Mouse (Mus musculus) liver, adult 2 months (tissue): ENCODE data around the gene Kcnt2. TPM values are rescaled to one million over a fixed set of nuclear protein-coding genes. Genes with fewer than 3 reads are reported as not detected.

ENCODE experiments used
- DNase-seq: peaks from one replicate; pipeline ENCODE4 v3.0.0-alpha.2; 2011; ENCODE audit warnings: low read depth, low spot score; ENCODE audit errors: extremely low read depth
- H3K27ac ChIP-seq: fragments of 200-500 bp; replicated peaks from 2 replicates; pipeline ENCODE4 v1.5.1; 2012; ENCODE audit warnings: low read depth, mild to moderate bottlenecking, control low read depth, inconsistent platforms, low read length; ENCODE audit not compliant: insufficient read depth
- H3K27me3 ChIP-seq: fragments of 200-500 bp; 2 replicates; pipeline ENCODE4 v1.6.1; 2012; ENCODE audit warnings: mild to moderate bottlenecking, moderate library complexity, low read length, inconsistent platforms; ENCODE audit not compliant: control insufficient read depth, insufficient read depth
- H3K36me3 ChIP-seq: fragments of 200-500 bp; 2 replicates; pipeline ENCODE4 v1.6.1; 2012; ENCODE audit warnings: low read length, inconsistent platforms; ENCODE audit not compliant: control insufficient read depth, insufficient read depth
- H3K4me1 ChIP-seq: fragments of 200-500 bp; 2 replicates; pipeline ENCODE4 v1.6.1; 2011; ENCODE audit warnings: low read length; ENCODE audit not compliant: control insufficient read depth, insufficient read depth
- H3K4me3 ChIP-seq: fragments of 200-500 bp; 2 replicates; pipeline ENCODE4 v1.5.1; 2011; ENCODE audit warnings: low read depth, mild to moderate bottlenecking, control low read depth, low read length, moderate library complexity; ENCODE audit not compliant: insufficient read depth
- H3K79me2 ChIP-seq: fragments of 200-500 bp; 2 replicates; pipeline ENCODE4 v1.6.1; 2012; ENCODE audit warnings: inconsistent platforms, mild to moderate bottlenecking, low read length, moderate library complexity; ENCODE audit not compliant: control insufficient read depth, insufficient read depth
- H3K9ac ChIP-seq: fragments of 200-500 bp; 2 replicates; pipeline ENCODE4 v1.6.1; 2012; ENCODE audit warnings: low read depth, mild to moderate bottlenecking, control low read depth, inconsistent platforms, low read length
- CTCF ChIP-seq: fragments of 200-500 bp; IDR thresholded peaks from 2 replicates; pipeline ENCODE4 v1.5.1; 2011; ENCODE audit warnings: low read depth, low read length, control low read depth
- POLR2A ChIP-seq: fragments of 200-500 bp; IDR thresholded peaks from 2 replicates; pipeline ENCODE4 v1.6.1; 2011; ENCODE audit warnings: low read length, control low read depth; ENCODE audit not compliant: insufficient read depth; ENCODE audit errors: extremely low read depth
- WGBS: fragments of 180-500 bp; shearing (Covaris S2); methylation state at CpG from one replicate; pipeline ENCODE4 v1.1.7; 2018; 5-methylcytosine and 5-hydroxymethylcytosine counted together
- polyA plus RNA-seq: library from polyadenylated mRNA; depleted of rRNA; stranded (reverse); fragments of >200 nt; gene quantifications from 2 replicates; pipeline ENCODE4 v1.2.3, GENCODE M21; 2012
- total RNA-seq: library from RNA; depleted of rRNA; stranded (reverse); fragments of >200 nt; gene quantifications from 2 replicates; pipeline ENCODE4 v1.2.3, GENCODE M21; 2014

Gene Kcnt2
- total and polyA plus RNA-seq, 2 experiments = 0.18 to 0.83 TPM

DNA sequence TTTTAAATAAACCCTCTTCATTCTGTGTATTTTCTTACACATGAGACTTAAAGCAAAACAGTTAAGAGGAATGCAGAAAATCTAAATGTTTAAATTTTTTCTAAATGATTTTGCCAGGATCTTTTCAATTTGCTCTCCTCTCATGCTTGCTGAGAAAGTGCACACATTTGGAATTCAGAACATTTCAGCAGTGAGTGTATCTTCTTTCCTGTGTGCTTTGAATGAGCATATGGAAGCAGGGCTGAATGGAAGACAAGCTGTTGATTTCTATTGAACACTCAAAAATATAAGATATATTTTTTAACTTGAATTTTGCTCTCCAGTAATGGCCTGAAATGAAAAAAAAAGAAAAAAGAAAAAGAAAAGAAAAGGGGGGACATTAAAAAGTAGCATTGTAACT lies 49.5 kb downstream of the Kcnt2 start:
- TF ChIP-seq POLR2A (no peak), CTCF (no peak)
- DNase-seq = no peak
- H3K9ac ChIP-seq = no peak overlapping the region
- H3K4me1 ChIP-seq = no peaks in the 10 kb centered on the region
- H3K79me2 ChIP-seq = no peaks in the 10 kb centered on the region
- H3K27ac ChIP-seq = no peak overlapping the region
- no peak overlapping the region for H3K4me3 ChIP-seq
- no peaks in the 10 kb centered on the region for H3K36me3 ChIP-seq
- H3K27me3 ChIP-seq = no peaks in the 10 kb centered on the region

GRCm38 (mm10) chr1:140304244-140304643 lies 58.3 kb downstream of the Kcnt2 start:
- H3K4me1 ChIP-seq = no peaks in the 10 kb centered on the region
- H3K9ac ChIP-seq = no peak overlapping the region
- no peak for DNase-seq
- H3K79me2 ChIP-seq = no peaks in the 10 kb centered on the region; the same call in 1 of the 2 replicates
- TF ChIP-seq POLR2A = no peak
- no peak overlapping the region for H3K4me3 ChIP-seq
- H3K36me3 ChIP-seq = no peaks in the 10 kb centered on the region
- no peaks in the 10 kb centered on the region for H3K27me3 ChIP-seq
- no peak overlapping the region for H3K27ac ChIP-seq
- 89% methylated on average over 1 of the region's 1 CpGs for WGBS

DNA sequence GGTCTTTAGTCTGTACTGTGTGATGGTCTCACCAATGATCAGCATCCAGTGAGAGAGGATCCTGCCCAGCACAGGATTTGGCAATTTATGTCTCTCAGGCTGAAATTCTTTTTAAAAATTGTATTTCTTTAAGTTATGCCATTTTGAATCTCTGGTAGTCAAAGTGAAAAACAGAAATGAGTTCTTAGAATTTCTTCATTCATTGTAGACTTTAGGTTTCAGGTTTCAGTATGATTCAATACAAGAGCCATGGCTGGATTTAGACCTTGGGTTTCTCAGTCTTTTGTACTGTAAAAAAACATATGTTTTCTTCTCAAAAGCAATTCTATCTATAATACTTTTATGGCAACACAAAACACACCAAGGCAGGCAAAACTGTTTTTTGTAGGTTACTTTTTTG lies 59.4 kb downstream of the Kcnt2 start:
- no peak overlapping the region for H3K4me3 ChIP-seq
- H3K79me2 ChIP-seq = no peaks in the 10 kb centered on the region; the same call in 1 of the 2 replicates
- H3K27ac ChIP-seq = no peak overlapping the region
- TF ChIP-seq POLR2A (no peak), CTCF (no peak)
- DNase-seq = no peak
- H3K9ac ChIP-seq = no peak overlapping the region
- H3K4me1 ChIP-seq = no peaks in the 10 kb centered on the region
- H3K36me3 ChIP-seq = no peaks in the 10 kb centered on the region
- H3K27me3 ChIP-seq = no peaks in the 10 kb centered on the region

GRCm38 (mm10) chr1:140306339-140306738 lies 60.4 kb downstream of the Kcnt2 start:
- TF ChIP-seq POLR2A (no peak), CTCF (no peak)
- no peaks in the 10 kb centered on the region for H3K27me3 ChIP-seq
- H3K27ac ChIP-seq = no peak overlapping the region
- WGBS = 81% methylated on average over 2 of the region's 2 CpGs
- H3K4me3 ChIP-seq = no peak overlapping the region
- DNase-seq = no peak
- H3K9ac ChIP-seq = no peak overlapping the region
- no peaks in the 10 kb centered on the region; the same call in 1 of the 2 replicates for H3K79me2 ChIP-seq
- H3K4me1 ChIP-seq = no peaks in the 10 kb centered on the region
- H3K36me3 ChIP-seq = no peaks in the 10 kb centered on the region

GRCm38 (mm10) chr1:140310739-140311138 lies 64.8 kb downstream of the Kcnt2 start:
- 72% methylated on average over 2 of the region's 2 CpGs for WGBS
- H3K9ac ChIP-seq = no peak overlapping the region

GRCm38 (mm10) chr1:140325088-140325487 lies 79.1 kb downstream of the Kcnt2 start:
- Histone ChIP-seq H3K36me3 (no peaks in the 10 kb centered on the region), H3K27ac (no peak overlapping the region), H3K79me2 (no peaks in the 10 kb centered on the region), H3K4me3 (no peak overlapping the region), H3K27me3 (no peaks in the 10 kb centered on the region), H3K9ac (no peak overlapping the region), H3K4me1 (no peaks in the 10 kb centered on the region)
- no peak for DNase-seq
- WGBS = 80% methylated on average over 3 of the region's 3 CpGs
- TF ChIP-seq POLR2A (no peak), CTCF (no peak)

More at GRCm38 (mm10) chr1:140310739-140311138, 64.8 kb downstream of the Kcnt2 start:
- no peak overlapping the region for H3K4me3 ChIP-seq
- no peaks in the 10 kb centered on the region for H3K27me3 ChIP-seq
- no peaks in the 10 kb centered on the region; the same call in 1 of the 2 replicates for H3K79me2 ChIP-seq
- no peak for DNase-seq
- no peak for TF ChIP-seq CTCF
- no peak for TF ChIP-seq POLR2A
- no peaks in the 10 kb centered on the region for H3K4me1 ChIP-seq
- no peaks in the 10 kb centered on the region for H3K36me3 ChIP-seq
- H3K27ac ChIP-seq = no peak overlapping the region
